ENCODE assay signal across 8 mouse cellular contexts in genomic region chr4:102570766-102571411, GRCm38 (mm10).
A peak's percentile ranks its signal among the peaks of the same experiment; 100 is the strongest.
DNase-seq lines count a peak whose midpoint lies in the region; ATAC-seq lines count a peak whose summit lies in the region.

No protein-coding gene starts in this region.

- intact Hi-C loops in gastrocnemius, postnatal 14 days (cut with DNase I; ENCODE audit: low total_unique reads), result no loop called here

- H3K4me3 ChIP-seq in heart, embryonic 11.5 days (ENCODE audit: low read depth, low read length), result peak overlapping the region; percentile 59
- peak overlapping the region; percentile 62 for H3K4me3 ChIP-seq in heart, embryonic 15.5 days
- H3K4me3 ChIP-seq in liver, embryonic 11.5 days (ENCODE audit: low read depth, low read length), result peak overlapping the region; percentile 74

- ATAC-seq in heart, embryonic 11.5 days (replicated peaks; ENCODE audit: insufficient number of reproducible peaks, low FRiP score, low TSS enrichment), result no peak
- no peak; the same call in 1 of the 2 replicates for ATAC-seq in heart, embryonic 15.5 days (replicated peaks; ENCODE audit: insufficient number of reproducible peaks, insufficient read depth, low FRiP score, low read depth)
- peak; percentile 46 for ATAC-seq in liver, embryonic 11.5 days (replicated peaks; ENCODE audit: low FRiP score)

- no peaks in the 10 kb centered on the region for H3K27me3 ChIP-seq in heart, embryonic 11.5 days (ENCODE audit: control insufficient read depth, insufficient read depth, low read length)
- no peaks in the 10 kb centered on the region for H3K27me3 ChIP-seq in heart, embryonic 15.5 days
- no peaks in the 10 kb centered on the region for H3K27me3 ChIP-seq in liver, embryonic 11.5 days (replicated peaks; ENCODE audit: control insufficient read depth, insufficient read depth, low read length)

- peak overlapping the region; percentile 85 for H3K4me2 ChIP-seq in heart, embryonic 11.5 days
- peak overlapping the region; percentile 81 for H3K4me2 ChIP-seq in heart, embryonic 15.5 days
- H3K4me2 ChIP-seq in liver, embryonic 11.5 days, result peak overlapping the region; percentile 94

- WGBS in heart, embryonic 11.5 days (ENCODE audit: insufficient replicate concordance), result 8% methylated on average over 20 of the region's 20 CpGs
- WGBS in heart, embryonic 15.5 days, result 14% methylated on average over 20 of the region's 20 CpGs
- 3% methylated on average over 20 of the region's 20 CpGs for WGBS in liver, embryonic 11.5 days

- no peak for DNase-seq in heart, adult 8-10 months (ENCODE audit: low spot score)
- DNase-seq in T-cell, adult 2 months (ENCODE audit: low spot score), result peak; percentile 55
- DNase-seq in liver, embryonic 11.5 days (ENCODE audit: low spot score), result no peak
- DNase-seq in spleen, postnatal 10 days (ENCODE audit: low spot score in 2 of 2), result peak; percentile 49 to 57
- no peak for DNase-seq in gastrocnemius, postnatal 14 days
- no peak for DNase-seq in urinary bladder, adult 18-20 months (ENCODE audit: low spot score in 2 of 2)

- peak overlapping the region; percentile 75 for H3K27ac ChIP-seq in heart, embryonic 11.5 days (ENCODE audit: low read depth, low read length)
- peak overlapping the region; percentile 92 for H3K27ac ChIP-seq in heart, embryonic 15.5 days
- peak overlapping the region; percentile 76 for H3K27ac ChIP-seq in liver, embryonic 11.5 days (ENCODE audit: low read depth, low read length)

- peaks cover 45% of the 10 kb centered on the region for H3K4me1 ChIP-seq in heart, embryonic 11.5 days (ENCODE audit: control insufficient read depth, insufficient read depth, low read length)
- peaks cover 53% of the 10 kb centered on the region for H3K4me1 ChIP-seq in heart, embryonic 15.5 days (replicated peaks)
- H3K4me1 ChIP-seq in liver, embryonic 11.5 days (replicated peaks; ENCODE audit: control insufficient read depth, insufficient read depth, low read length), result peaks cover 54% of the 10 kb centered on the region

- peak overlapping the region; percentile 71 for H3K9ac ChIP-seq in heart, embryonic 11.5 days (ENCODE audit: low read depth, low read length)
- peak overlapping the region; percentile 62 for H3K9ac ChIP-seq in heart, embryonic 15.5 days
- peak overlapping the region; percentile 85 for H3K9ac ChIP-seq in liver, embryonic 11.5 days (ENCODE audit: low read depth, low read length)

- no peaks in the 10 kb centered on the region for H3K36me3 ChIP-seq in heart, embryonic 11.5 days (ENCODE audit: control insufficient read depth, insufficient read depth, low read length)
- H3K36me3 ChIP-seq in heart, embryonic 15.5 days, result peaks cover 3% of the 10 kb centered on the region; the same call in 1 of the 2 replicates
- no peaks in the 10 kb centered on the region for H3K36me3 ChIP-seq in liver, embryonic 11.5 days (ENCODE audit: control insufficient read depth, insufficient read depth, low read length)

- H3K9me3 ChIP-seq in heart, embryonic 11.5 days (replicated peaks; ENCODE audit: control insufficient read depth, low read length), result no peaks in the 10 kb centered on the region
- H3K9me3 ChIP-seq in heart, embryonic 15.5 days (replicated peaks), result no peaks in the 10 kb centered on the region
- H3K9me3 ChIP-seq in liver, embryonic 11.5 days (ENCODE audit: control insufficient read depth, low read length), result no peaks in the 10 kb centered on the region

Comparison
In these comparisons a context has a peak if more than half of its experiments do, and no peak if none do; other contexts are left out.
1. DNase-seq: peak in T-cell, adult 2 months (single experiment) and spleen, postnatal 10 days (2 of 2); none in heart, adult 8-10 months (single experiment), liver, embryonic 11.5 days (single experiment), gastrocnemius, postnatal 14 days (single experiment) and urinary bladder, adult 18-20 months (0 of 2).
2. Peak in every context shown above with its lines, with median percentiles within 50 percentile points of each other: H3K27ac ChIP-seq, H3K4me2 ChIP-seq, H3K4me3 ChIP-seq and H3K9ac ChIP-seq.